Mouse (Mus musculus) embryonic facial prominence, embryonic 11.5 days (tissue): ENCODE measurements at regions not wholly inside any gene's neighbourhood (a gene's known extent, or its start where the extent isn't known, plus 50 kb on each side); places are given as distances from the start of the nearest gene placed in this dataset.
A peak's percentile ranks its signal among the peaks of the same experiment; 100 is the strongest.

ENCODE experiments used
- ATAC-seq: fragments of 200-750 bp; cut with Nextera tagmentation; replicated peaks from 2 replicates; pipeline ENCODE4 v1.8.0; 2017; ENCODE audit warnings: low read depth; ENCODE audit not compliant: insufficient number of reproducible peaks, low FRiP score, low TSS enrichment
- DNase-seq: peaks from one replicate; pipeline ENCODE4 v3.0.0-alpha.2; 2015; ENCODE audit warnings: low spot score
- H3K27ac ChIP-seq: fragments of 300-500 bp; sonication (generic); replicated peaks from 2 replicates; pipeline ENCODE4 v1.5.1; 2014; ENCODE audit warnings: mild to moderate bottlenecking, low read depth, low read length, control low read depth
- H3K27me3 ChIP-seq: fragments of 300-500 bp; sonication (generic); 2 replicates; pipeline ENCODE4 v1.6.1; 2014; ENCODE audit warnings: mild to moderate bottlenecking, low read length, moderate library complexity, mixed read lengths; ENCODE audit not compliant: control insufficient read depth, insufficient read depth
- H3K36me3 ChIP-seq: fragments of 300-500 bp; sonication (generic); replicated peaks from 2 replicates; pipeline ENCODE4 v1.6.1; 2014; ENCODE audit warnings: low read depth, mild to moderate bottlenecking, low read length, moderate library complexity, mixed read lengths; ENCODE audit not compliant: control insufficient read depth, insufficient read depth
- H3K4me1 ChIP-seq: fragments of 300-500 bp; sonication (generic); 2 replicates; pipeline ENCODE4 v1.6.1; 2014; ENCODE audit warnings: low read length, mixed read lengths; ENCODE audit not compliant: control insufficient read depth, insufficient read depth
- H3K4me2 ChIP-seq: fragments of 300-500 bp; sonication (generic); 2 replicates; pipeline ENCODE4 v1.6.1; 2014; ENCODE audit warnings: low read depth, mild to moderate bottlenecking, control low read depth, low read length, moderate library complexity
- H3K4me3 ChIP-seq: fragments of 300-500 bp; sonication (generic); 2 replicates; pipeline ENCODE4 v1.5.1; 2014; ENCODE audit warnings: low read depth, low read length, control low read depth
- H3K9ac ChIP-seq: fragments of 300-500 bp; sonication (generic); replicated peaks from 2 replicates; pipeline ENCODE4 v1.6.1; 2014; ENCODE audit warnings: mild to moderate bottlenecking, control low read depth, low read length
- H3K9me3 ChIP-seq: fragments of 300-500 bp; sonication (generic); replicated peaks from 2 replicates; pipeline ENCODE4 v1.6.1; 2016; ENCODE audit warnings: mild to moderate bottlenecking, low read length, inconsistent platforms, mixed read lengths; ENCODE audit not compliant: control insufficient read depth
- WGBS: fragments of 180-500 bp; shearing (Covaris S2); extraction: QIAGEN DNeasy Blood & Tissue Kit; methylation state at CpG from one replicate; pipeline ENCODE4 v1.1.7; 2014; 5-methylcytosine and 5-hydroxymethylcytosine counted together

DNA sequence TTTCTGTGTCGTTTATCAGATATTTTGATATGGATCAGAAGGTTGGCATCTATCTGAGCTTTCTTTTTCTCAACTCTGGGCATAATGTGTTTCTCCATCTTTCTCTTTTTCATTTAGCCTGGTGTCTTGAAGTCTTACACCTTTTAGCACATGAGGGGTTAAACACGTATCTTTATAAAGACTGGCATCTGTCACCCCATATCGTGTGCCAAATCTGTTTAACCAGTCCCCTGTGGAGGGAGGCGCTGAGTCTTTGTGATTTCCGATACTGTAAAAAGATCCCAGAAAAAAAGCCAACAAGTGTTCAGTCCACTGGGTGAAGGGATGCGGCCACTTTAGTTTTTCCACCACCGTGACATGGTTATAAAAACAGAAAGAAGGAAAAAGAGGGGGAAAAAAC lies 313.3 kb downstream of the Diras2 start:
- Histone ChIP-seq H3K9me3 (no peaks in the 10 kb centered on the region), H3K36me3 (no peaks in the 10 kb centered on the region), H3K27me3 (no peaks in the 10 kb centered on the region), H3K27ac (no peak overlapping the region), H3K4me3 (no peak overlapping the region), H3K9ac (no peak overlapping the region), H3K4me2 (no peak overlapping the region), H3K4me1 (peaks cover 5% of the 10 kb centered on the region)
- no peak for ATAC-seq
- WGBS = 71% methylated on average over 7 of the region's 7 CpGs
- no peak for DNase-seq

DNA sequence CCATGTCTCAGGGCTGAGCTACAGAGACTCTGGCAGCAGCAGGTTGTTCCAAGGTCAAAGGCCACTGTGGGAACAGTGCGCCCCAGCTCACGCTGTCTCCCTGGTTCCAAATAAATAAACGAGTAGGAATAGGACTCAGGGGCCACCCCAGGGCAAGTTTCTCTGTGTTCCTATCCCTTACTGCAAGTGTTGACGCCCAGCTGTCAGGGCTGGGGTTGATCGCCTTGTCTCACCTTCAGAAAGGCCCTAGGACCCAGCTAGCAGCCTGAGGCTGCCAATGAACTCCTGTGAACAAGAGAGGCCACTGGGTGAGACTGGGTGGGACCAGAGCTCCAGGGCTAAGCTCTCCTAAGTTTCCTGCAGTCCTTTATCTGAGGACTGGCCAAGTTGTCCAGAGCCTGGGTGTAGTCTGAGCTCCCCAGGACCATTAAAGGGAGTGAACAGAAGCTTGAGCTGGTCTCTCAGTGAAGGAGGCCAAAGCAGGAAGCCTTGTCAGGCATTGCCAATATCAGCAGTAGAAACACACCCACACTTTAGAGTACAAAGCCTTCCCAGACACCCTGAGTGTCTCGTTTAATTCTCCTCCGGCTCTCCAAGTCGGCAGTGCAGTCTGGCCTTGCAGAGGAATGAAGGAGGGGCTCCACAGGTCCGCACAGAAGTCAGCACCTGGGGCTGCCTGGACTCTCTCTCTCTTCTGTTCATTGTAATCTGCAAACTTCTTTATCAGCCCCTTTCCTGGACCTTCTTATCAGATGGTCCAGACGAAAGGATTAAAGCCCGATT lies 308.6 kb downstream of the Diras2 start:
- Histone ChIP-seq H3K36me3 (no peaks in the 10 kb centered on the region), H3K9me3 (no peaks in the 10 kb centered on the region), H3K27me3 (no peaks in the 10 kb centered on the region), H3K4me3 (no peak overlapping the region), H3K9ac (no peak overlapping the region), H3K27ac (no peak overlapping the region), H3K4me1 (peaks cover 5% of the 10 kb centered on the region), H3K4me2 (no peak overlapping the region)
- WGBS = 23% methylated on average over 11 of the region's 11 CpGs
- ATAC-seq = no peak
- peak; percentile 16 for DNase-seq

DNA sequence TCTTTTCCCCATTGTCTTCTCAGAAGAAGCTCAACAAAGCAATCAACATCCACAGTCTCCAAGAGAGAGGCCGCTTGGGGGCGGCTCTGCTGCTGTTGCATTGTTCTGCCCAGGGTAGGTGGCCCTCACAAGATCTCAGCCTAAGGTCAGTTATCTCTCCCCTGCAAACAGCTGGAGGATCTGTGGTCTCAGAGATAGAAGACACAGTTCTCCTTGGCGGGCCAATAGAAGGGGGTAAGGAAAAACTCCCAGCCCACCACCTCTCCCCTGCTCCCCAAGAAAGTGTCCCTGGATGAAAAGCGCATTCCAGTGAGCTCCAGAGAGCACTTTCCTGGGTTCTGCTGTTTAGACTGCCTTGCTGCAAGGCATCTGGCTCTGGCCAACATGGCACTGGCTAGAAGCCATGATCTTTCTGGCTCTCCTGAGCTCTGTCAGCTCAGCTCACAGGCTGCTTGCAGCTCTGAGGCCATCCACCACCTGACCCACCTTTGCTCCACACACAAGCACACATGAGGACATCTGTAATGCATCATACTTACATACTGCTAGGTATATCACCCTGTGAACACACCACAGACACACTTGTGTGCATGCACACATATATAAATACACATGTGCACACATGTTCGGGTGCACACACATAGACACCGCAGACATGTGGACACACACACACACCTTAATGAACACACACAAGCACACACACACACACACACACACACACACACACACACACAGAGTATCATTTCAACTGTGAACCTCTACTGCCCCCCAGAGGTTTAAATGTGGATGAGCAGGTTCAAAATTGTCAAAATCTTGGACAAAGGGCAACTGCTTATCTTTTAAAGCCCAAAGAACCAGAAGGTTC lies 307.7 kb downstream of the Diras2 start:
- ATAC-seq = peak; percentile 67; the same call in 1 of the 2 replicates

DNA sequence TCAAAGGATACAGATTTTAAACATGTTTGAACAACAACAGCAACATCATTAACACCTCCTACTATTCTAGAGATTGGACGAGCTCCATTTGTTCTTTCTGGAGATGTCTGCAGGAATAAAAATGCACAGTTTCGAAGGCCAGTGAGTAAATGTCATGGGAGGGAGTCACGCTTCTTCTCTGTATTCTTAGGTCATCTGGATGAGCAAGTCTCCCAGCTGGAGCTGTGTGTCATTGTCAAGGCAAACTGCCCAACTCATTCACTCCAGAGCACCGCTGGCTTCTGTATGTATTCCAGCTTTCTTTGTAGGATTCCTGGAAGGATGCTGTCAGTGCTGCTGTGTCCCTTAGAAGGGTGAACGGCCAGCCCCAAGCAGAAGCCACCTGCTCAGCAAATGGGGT lies 297.1 kb downstream of the Diras2 start:
- H3K4me1 ChIP-seq = no peaks in the 10 kb centered on the region
- no peak for DNase-seq
- no peak overlapping the region for H3K27ac ChIP-seq
- no peak overlapping the region for H3K9ac ChIP-seq
- H3K4me3 ChIP-seq = no peak overlapping the region
- no peaks in the 10 kb centered on the region for H3K9me3 ChIP-seq
- H3K4me2 ChIP-seq = no peak overlapping the region
- no peaks in the 10 kb centered on the region for H3K27me3 ChIP-seq
- no peaks in the 10 kb centered on the region for H3K36me3 ChIP-seq
- 82% methylated on average over 5 of the region's 5 CpGs for WGBS
- ATAC-seq = no peak

More for the DNA sequence above, 307.7 kb downstream of the Diras2 start:
- H3K4me2 ChIP-seq = no peak overlapping the region
- H3K4me1 ChIP-seq = peaks cover 5% of the 10 kb centered on the region
- no peaks in the 10 kb centered on the region for H3K27me3 ChIP-seq
- peak; percentile 69 for DNase-seq
- H3K9ac ChIP-seq = no peak overlapping the region
- H3K9me3 ChIP-seq = no peaks in the 10 kb centered on the region
- H3K27ac ChIP-seq = no peak overlapping the region
- H3K4me3 ChIP-seq = no peak overlapping the region
- 43% methylated on average over 6 of the region's 6 CpGs for WGBS
- H3K36me3 ChIP-seq = no peaks in the 10 kb centered on the region

DNA sequence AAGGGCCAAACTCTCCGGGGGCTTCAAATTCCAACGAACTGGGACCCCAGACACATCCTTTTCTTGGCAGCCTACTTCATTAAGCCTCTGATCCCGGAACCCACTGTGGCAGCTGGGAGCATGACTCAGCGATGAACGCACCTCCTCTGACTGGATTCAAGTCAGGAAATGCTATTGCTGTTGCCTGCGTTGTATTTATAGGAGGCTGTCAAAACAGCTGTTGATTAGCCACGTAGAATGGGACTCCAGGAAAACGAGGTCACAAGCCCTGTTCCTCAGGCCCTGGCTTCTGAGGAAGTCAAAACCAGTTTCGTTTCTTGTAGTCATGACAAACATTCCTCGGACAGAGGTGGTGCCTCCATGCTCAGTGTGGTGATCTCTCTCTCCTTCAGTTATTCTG lies 295.0 kb downstream of the Diras2 start:
- WGBS = 48% methylated on average over 10 of the region's 10 CpGs
- no peaks in the 10 kb centered on the region for H3K9me3 ChIP-seq
- H3K4me1 ChIP-seq = no peaks in the 10 kb centered on the region
- H3K4me2 ChIP-seq = no peak overlapping the region
- H3K27me3 ChIP-seq = no peaks in the 10 kb centered on the region
- H3K9ac ChIP-seq = no peak overlapping the region
- H3K36me3 ChIP-seq = no peaks in the 10 kb centered on the region
- ATAC-seq (no peak), DNase-seq (peak; percentile 36)
- no peak overlapping the region for H3K27ac ChIP-seq
- H3K4me3 ChIP-seq = no peak overlapping the region

DNA sequence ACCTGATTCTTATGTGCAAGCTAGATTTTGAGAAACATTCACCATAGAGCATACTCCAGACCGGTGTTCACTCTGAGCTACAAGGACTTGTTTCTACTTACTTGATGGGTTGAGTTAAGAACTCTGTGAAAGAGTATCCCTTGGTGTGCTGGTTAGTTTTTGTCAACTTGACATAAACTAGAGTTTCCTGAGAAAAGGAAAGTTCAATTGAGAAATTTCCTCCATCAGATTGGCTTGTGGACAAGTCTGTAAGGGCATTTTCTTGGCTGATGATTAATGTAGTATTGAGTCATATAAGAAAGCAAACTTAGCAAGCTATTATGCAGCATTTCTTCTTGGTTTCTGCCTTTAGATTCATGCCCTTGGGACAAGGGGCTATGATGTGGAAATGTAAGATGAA lies 291.5 kb downstream of the Diras2 start:
- Histone ChIP-seq H3K36me3 (no peaks in the 10 kb centered on the region), H3K9me3 (no peaks in the 10 kb centered on the region), H3K27me3 (no peaks in the 10 kb centered on the region), H3K4me2 (no peak overlapping the region), H3K4me3 (no peak overlapping the region), H3K4me1 (no peaks in the 10 kb centered on the region), H3K27ac (no peak overlapping the region), H3K9ac (no peak overlapping the region)
- ATAC-seq = no peak
- DNase-seq = no peak
- WGBS = 86% methylated on average over 1 of the region's 1 CpGs

DNA sequence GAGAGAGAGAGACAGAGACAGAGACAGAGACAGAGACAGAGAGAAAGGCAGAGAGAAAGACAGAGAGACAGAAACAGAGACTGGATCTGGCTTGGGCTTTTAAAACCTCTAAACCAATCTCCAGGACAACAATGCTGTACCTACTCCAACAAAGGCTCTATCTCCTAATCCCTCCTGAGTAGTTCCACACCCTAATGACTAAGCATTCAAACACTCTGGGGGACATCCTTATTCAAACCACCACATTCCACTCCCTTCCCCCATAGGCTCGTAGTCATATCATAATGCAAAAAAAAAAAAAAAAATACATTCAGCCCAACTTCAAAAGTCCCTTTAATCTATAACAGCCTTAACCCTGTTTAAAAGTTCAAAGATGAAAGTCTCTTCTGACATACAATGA lies 289.3 kb downstream of the Diras2 start:
- no peak for DNase-seq
- Histone ChIP-seq H3K9me3 (no peaks in the 10 kb centered on the region), H3K4me1 (no peaks in the 10 kb centered on the region), H3K27me3 (no peaks in the 10 kb centered on the region), H3K4me3 (no peak overlapping the region), H3K9ac (no peak overlapping the region), H3K36me3 (no peaks in the 10 kb centered on the region), H3K4me2 (no peak overlapping the region), H3K27ac (no peak overlapping the region)
- no peak for ATAC-seq
- 61% methylated on average over 1 of the region's 1 CpGs for WGBS

DNA sequence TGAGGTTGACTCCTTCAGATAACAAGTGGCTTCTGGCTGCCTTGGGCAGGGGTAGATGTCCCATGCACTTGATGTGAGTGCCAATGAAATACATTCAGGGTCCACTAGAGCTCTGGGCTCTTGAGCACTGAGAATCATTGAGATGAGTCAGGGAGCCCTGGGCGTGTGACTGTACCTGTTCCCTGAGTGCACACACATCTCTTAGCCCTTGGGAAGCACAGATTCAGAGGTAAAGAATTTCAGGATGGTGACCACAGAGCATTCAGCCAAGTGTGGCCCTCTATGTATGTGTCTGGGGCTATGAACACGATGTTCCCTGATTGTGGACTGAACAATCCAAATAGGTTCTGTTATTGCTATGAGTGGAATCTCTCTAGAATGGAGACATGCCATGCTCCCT lies 281.6 kb downstream of the Diras2 start:
- WGBS = 87% methylated on average over 2 of the region's 2 CpGs

More for the DNA sequence above, 281.6 kb downstream of the Diras2 start:
- H3K9me3 ChIP-seq = no peaks in the 10 kb centered on the region
- no peak overlapping the region for H3K27ac ChIP-seq
- H3K9ac ChIP-seq = no peak overlapping the region
- no peaks in the 10 kb centered on the region for H3K4me1 ChIP-seq
- DNase-seq (no peak), ATAC-seq (no peak)
- no peaks in the 10 kb centered on the region for H3K27me3 ChIP-seq
- H3K4me3 ChIP-seq = no peak overlapping the region
- no peak overlapping the region for H3K4me2 ChIP-seq
- no peaks in the 10 kb centered on the region for H3K36me3 ChIP-seq
